Mouse (Mus musculus): ENCODE data around the gene Aprt. TPM values are rescaled to one million over a fixed set of nuclear protein-coding genes. Genes with fewer than 3 reads are reported as not detected.
"Not testable (repeated sequence)": the region's sequence is repeated elsewhere in the genome, so short reads cannot be mapped to it uniquely, and the experiment has no call there.

Aprt gene
- polyA plus RNA-seq, 1 experiment from 2014 or later = 291 TPM

DNA sequence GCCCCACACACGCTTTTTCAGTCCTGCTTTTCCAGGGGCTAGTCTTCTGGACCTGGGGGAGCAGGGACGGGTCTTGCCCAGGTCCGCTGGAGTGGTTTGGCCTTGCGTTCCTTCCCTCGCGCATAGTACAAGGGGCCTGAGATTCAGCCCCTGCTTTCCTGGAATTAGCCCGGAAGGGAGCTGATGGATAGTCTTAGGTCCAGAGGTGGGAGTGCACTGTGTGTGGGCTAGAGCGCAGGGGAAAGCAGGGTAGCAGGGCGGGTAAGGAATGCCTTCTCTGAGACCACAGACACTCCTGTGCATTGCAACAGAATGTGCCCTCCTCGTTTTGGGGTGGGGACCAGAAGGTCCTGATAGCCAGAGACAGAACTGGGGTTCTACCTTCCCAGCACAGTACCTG, 407 bp upstream of the Aprt start:
- H3K4me2 ChIP-seq (ENCODE audit: low read depth, low read length) = peak overlapping the region; percentile 74
- H3K27ac ChIP-seq (replicated peaks; ENCODE audit: low read depth, low read length) = peak overlapping the region; percentile 34
- H3K4me3 ChIP-seq (ENCODE audit: low read depth, low read length) = peak overlapping the region; percentile 64
- H3K27me3 ChIP-seq (replicated peaks; ENCODE audit: control insufficient read depth, insufficient read depth, low read length) = no peaks in the 10 kb centered on the region
- peaks cover 26% of the 10 kb centered on the region for H3K4me1 ChIP-seq (ENCODE audit: control insufficient read depth, insufficient read depth, low read length)
- peak overlapping the region; percentile 83; the same call in 1 of the 2 replicates for H3K9ac ChIP-seq (ENCODE audit: low read depth, low read length)
- DNase-seq (ENCODE audit: low spot score) = no peak
- peaks cover 25% of the 10 kb centered on the region for H3K36me3 ChIP-seq (ENCODE audit: control insufficient read depth, insufficient read depth, low read length)
- 48% methylated on average over 10 of the region's 10 CpGs for WGBS
- no peak for ATAC-seq (ENCODE audit: low read depth)
- H3K9me3 ChIP-seq (ENCODE audit: control insufficient read depth, low read length) = no peaks in the 10 kb centered on the region

DNA sequence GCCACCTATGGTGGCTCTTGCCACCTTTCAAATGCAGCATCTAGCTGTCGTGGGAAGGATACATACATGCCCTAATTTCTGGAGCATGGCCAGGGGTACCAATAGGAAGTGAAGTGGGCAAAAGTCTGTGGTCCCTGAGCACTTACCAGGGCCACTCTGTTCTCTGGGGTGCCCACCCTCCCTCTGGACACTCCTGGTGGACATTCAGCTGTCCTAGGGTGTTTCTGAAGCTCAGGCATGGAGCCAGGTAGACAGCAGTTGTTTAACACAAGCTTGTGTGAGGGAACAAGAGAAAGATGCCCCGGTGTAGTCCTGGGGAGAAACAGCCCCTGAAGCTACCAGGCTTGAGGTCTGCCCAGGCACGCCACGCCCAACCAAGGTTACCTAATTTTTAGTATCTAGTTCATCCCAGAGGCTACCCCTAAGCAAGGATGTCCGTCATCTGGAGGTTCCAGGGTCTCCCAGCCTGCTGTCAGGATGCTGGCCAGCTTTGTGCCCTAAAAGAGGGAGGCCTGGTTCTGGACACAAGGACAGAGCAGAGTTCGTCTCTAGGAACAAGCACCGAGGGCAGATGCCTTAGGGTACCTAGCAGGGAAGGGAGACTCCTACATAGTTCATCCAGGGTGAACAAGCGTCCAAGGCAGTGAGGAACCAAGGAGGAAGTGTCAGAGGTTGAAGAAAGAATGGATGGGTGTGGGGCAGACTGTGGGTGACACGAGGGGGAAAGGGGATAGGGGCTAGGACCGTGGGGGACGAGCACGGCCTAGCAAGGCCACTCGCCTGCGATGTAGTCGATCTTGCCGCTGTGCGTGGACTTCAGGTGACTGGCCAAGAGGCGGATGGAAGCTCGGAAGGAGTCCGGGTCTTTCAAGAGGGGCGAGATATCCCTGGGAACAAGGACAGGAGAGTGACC, 718 bp downstream of the Aprt start:
- Histone ChIP-seq H3K9me3 (ENCODE audit: control insufficient read depth, low read length) (no peaks in the 10 kb centered on the region), H3K36me3 (ENCODE audit: control insufficient read depth, insufficient read depth, low read length) (peaks cover 37% of the 10 kb centered on the region), H3K9ac (ENCODE audit: low read depth, low read length) (peak overlapping the region; percentile 83), H3K4me1 (ENCODE audit: control insufficient read depth, insufficient read depth, low read length) (peaks cover 26% of the 10 kb centered on the region), H3K4me2 (ENCODE audit: low read depth, low read length) (peak overlapping the region; percentile 74), H3K4me3 (ENCODE audit: low read depth, low read length) (peak overlapping the region; percentile 64), H3K27ac (replicated peaks; ENCODE audit: low read depth, low read length) (peak overlapping the region; percentile 36; the same call in 1 of the 2 replicates), H3K27me3 (replicated peaks; ENCODE audit: control insufficient read depth, insufficient read depth, low read length) (no peaks in the 10 kb centered on the region)
- peak; percentile 9 for ATAC-seq (ENCODE audit: low read depth)
- WGBS = 19% methylated on average over 16 of the region's 21 CpGs
- DNase-seq (ENCODE audit: low spot score) = no peak

DNA sequence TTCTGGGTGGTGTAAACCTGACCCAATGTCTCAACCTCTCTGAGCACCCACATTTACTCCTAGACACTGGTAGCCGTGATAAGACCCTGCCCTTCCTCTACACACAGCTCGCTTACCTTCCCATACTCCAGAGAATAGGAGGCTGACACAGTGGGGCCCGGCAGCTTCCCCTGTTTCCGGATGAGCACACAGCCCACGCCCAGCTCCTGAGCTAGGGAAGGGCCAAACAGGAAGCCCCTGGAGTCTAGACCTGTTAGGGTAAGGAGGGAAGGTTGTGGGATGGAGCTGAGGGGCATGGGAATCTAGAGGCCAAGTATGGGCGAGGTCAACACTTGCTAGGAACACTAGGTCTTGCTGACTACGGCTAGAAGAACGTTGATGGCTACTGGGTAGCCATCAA, 1.4 kb downstream of the Aprt start:
- peaks cover 26% of the 10 kb centered on the region for H3K4me1 ChIP-seq (ENCODE audit: control insufficient read depth, insufficient read depth, low read length)
- H3K4me3 ChIP-seq (ENCODE audit: low read depth, low read length) = peak overlapping the region; percentile 64
- WGBS = 70% methylated on average over 8 of the region's 8 CpGs
- ATAC-seq (ENCODE audit: low read depth) (no peak), DNase-seq (ENCODE audit: low spot score) (no peak)
- H3K27me3 ChIP-seq (replicated peaks; ENCODE audit: control insufficient read depth, insufficient read depth, low read length) = no peaks in the 10 kb centered on the region
- H3K4me2 ChIP-seq (ENCODE audit: low read depth, low read length) = peak overlapping the region; percentile 74
- H3K9ac ChIP-seq (ENCODE audit: low read depth, low read length) = peak overlapping the region; percentile 83; the same call in 1 of the 2 replicates
- H3K9me3 ChIP-seq (ENCODE audit: control insufficient read depth, low read length) = no peaks in the 10 kb centered on the region
- no peak overlapping the region for H3K27ac ChIP-seq (replicated peaks; ENCODE audit: low read depth, low read length)
- H3K36me3 ChIP-seq (ENCODE audit: control insufficient read depth, insufficient read depth, low read length) = peaks cover 44% of the 10 kb centered on the region

DNA sequence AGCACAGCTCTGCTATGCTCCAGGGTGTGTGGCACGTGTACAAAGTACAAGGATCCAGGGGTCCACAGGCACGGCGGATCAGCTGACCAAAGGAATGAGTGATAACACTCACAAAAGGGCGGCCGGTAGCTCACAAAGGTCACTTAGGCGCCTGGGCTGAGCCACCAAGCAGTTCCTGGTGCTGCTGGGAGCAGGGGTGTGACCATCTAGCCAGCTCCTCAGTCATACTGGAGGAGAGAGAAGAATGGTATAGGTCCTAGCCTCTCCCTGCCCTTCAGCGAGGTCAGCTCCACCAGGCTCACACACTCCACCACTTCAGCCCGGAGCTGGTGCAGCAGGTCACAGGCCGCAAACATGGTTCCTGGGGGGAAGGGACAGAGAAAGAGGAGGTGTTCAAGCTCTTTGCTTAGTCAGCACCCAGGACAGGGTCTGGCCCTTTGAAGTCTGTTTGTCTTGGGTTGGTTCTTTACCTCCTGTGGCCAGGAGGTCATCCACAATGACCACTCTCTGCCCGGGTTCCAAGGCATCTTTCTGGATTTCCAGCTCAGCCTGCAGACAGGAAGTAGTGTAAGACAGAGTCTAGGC, 1.9 kb downstream of the Aprt start:
- Histone ChIP-seq H3K4me3 (ENCODE audit: low read depth, low read length) (no peak overlapping the region), H3K4me1 (ENCODE audit: control insufficient read depth, insufficient read depth, low read length) (peaks cover 23% of the 10 kb centered on the region), H3K4me2 (ENCODE audit: low read depth, low read length) (peak overlapping the region; percentile 74; the same call in 1 of the 2 replicates), H3K27ac (replicated peaks; ENCODE audit: low read depth, low read length) (no peak overlapping the region), H3K9ac (ENCODE audit: low read depth, low read length) (no peak overlapping the region), H3K36me3 (ENCODE audit: control insufficient read depth, insufficient read depth, low read length) (peaks cover 49% of the 10 kb centered on the region), H3K27me3 (replicated peaks; ENCODE audit: control insufficient read depth, insufficient read depth, low read length) (no peaks in the 10 kb centered on the region), H3K9me3 (ENCODE audit: control insufficient read depth, low read length) (no peaks in the 10 kb centered on the region)
- ATAC-seq (ENCODE audit: low read depth) = no peak
- no peak for DNase-seq (ENCODE audit: low spot score)
- 55% methylated on average over 10 of the region's 10 CpGs for WGBS

DNA sequence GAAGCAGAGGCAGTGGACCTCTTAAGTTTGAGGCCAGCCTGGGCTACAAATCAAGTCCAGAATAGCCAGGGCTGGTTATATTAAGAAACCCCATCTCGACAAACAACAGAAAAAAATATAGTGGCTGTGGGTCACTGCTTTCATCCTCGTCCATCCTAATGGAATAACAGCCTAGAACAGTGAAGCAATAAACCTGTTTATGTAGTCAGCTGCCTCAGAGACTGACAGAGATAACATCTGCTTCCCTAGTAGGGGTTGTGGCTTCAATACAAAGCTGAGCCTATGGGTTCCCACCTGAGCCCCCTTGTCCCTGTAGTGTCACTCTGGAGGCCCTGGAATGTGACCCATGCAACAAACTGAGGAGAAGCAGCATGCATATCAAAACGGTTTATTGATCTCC, 2.4 kb downstream of the Aprt start:
- no peak overlapping the region for H3K9ac ChIP-seq (ENCODE audit: low read depth, low read length)
- no peak overlapping the region for H3K27ac ChIP-seq (replicated peaks; ENCODE audit: low read depth, low read length)
- H3K27me3 ChIP-seq (replicated peaks; ENCODE audit: control insufficient read depth, insufficient read depth, low read length) = no peaks in the 10 kb centered on the region
- no peak for ATAC-seq (ENCODE audit: low read depth)
- no peak for DNase-seq (ENCODE audit: low spot score)
- no peak overlapping the region for H3K4me2 ChIP-seq (ENCODE audit: low read depth, low read length)
- no peaks in the 10 kb centered on the region for H3K9me3 ChIP-seq (ENCODE audit: control insufficient read depth, low read length)
- H3K4me1 ChIP-seq (ENCODE audit: control insufficient read depth, insufficient read depth, low read length) = peaks cover 21% of the 10 kb centered on the region
- 61% methylated on average over 3 of the region's 3 CpGs for WGBS
- H3K36me3 ChIP-seq (ENCODE audit: control insufficient read depth, insufficient read depth, low read length) = peaks cover 54% of the 10 kb centered on the region
- no peak overlapping the region for H3K4me3 ChIP-seq (ENCODE audit: low read depth, low read length)

DNA sequence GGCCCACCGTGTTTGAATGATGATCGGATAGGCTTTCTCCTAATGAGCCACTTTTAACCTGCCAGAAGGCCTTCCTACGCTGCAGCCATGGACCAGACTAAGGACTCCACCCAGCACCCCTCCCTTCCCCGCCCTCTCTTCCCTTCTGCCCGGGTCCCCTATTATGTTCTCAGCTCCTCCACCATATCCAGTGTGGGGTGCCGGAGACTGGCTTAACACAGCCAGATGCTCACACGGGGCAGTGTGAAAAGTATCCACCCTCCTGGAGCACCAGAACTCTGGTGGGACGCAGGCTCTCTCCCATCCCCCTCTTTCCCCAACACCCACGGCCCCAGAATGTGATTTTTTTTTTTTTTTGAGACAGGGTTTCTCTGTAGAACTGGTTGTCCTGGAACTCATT, 3.1 kb downstream of the Aprt start:
- no peaks in the 10 kb centered on the region for H3K27me3 ChIP-seq (replicated peaks; ENCODE audit: control insufficient read depth, insufficient read depth, low read length)
- no peak overlapping the region for H3K27ac ChIP-seq (replicated peaks; ENCODE audit: low read depth, low read length)
- peaks cover 57% of the 10 kb centered on the region for H3K36me3 ChIP-seq (ENCODE audit: control insufficient read depth, insufficient read depth, low read length)
- peaks cover 25% of the 10 kb centered on the region for H3K4me1 ChIP-seq (ENCODE audit: control insufficient read depth, insufficient read depth, low read length)
- no peak for ATAC-seq (ENCODE audit: low read depth)
- no peak for DNase-seq (ENCODE audit: low spot score)
- H3K4me2 ChIP-seq (ENCODE audit: low read depth, low read length) = no peak overlapping the region
- no peaks in the 10 kb centered on the region for H3K9me3 ChIP-seq (ENCODE audit: control insufficient read depth, low read length)
- H3K9ac ChIP-seq (ENCODE audit: low read depth, low read length) = no peak overlapping the region
- no peak overlapping the region for H3K4me3 ChIP-seq (ENCODE audit: low read depth, low read length)
- 68% methylated on average over 9 of the region's 9 CpGs for WGBS

DNA sequence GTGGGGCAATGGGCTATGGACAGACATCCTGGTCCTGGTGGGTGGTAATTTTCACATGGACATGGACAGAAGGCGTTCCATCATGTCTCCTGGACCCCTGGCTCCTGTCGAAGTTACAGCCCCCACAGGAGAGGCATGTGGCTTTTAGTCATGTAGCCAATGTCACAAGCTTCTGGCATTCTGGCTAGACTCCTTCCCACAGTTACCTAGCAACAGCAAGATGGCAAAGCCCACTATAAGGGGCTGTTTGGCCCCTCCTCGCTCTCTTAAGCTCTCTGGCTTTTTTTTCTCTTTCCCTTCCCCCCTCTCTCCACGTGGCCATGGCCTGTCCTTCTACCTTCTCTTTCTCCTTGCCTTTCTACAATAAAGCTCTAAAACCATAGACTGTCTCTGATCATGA, 3.5 kb downstream of the Aprt start:
- WGBS = 50% methylated on average over 4 of the region's 4 CpGs
- H3K27ac ChIP-seq (replicated peaks; ENCODE audit: low read depth, low read length); ATAC-seq (ENCODE audit: low read depth); H3K27me3 ChIP-seq (replicated peaks; ENCODE audit: control insufficient read depth, insufficient read depth, low read length); DNase-seq (ENCODE audit: low spot score); H3K9ac ChIP-seq (ENCODE audit: low read depth, low read length); H3K4me2 ChIP-seq (ENCODE audit: low read depth, low read length); H3K4me3 ChIP-seq (ENCODE audit: low read depth, low read length); H3K9me3 ChIP-seq (ENCODE audit: control insufficient read depth, low read length): not testable (repeated sequence)
- H3K4me1 ChIP-seq (ENCODE audit: control insufficient read depth, insufficient read depth, low read length) = peaks cover 25% of the 10 kb centered on the region
- peaks cover 57% of the 10 kb centered on the region for H3K36me3 ChIP-seq (ENCODE audit: control insufficient read depth, insufficient read depth, low read length)

DNA sequence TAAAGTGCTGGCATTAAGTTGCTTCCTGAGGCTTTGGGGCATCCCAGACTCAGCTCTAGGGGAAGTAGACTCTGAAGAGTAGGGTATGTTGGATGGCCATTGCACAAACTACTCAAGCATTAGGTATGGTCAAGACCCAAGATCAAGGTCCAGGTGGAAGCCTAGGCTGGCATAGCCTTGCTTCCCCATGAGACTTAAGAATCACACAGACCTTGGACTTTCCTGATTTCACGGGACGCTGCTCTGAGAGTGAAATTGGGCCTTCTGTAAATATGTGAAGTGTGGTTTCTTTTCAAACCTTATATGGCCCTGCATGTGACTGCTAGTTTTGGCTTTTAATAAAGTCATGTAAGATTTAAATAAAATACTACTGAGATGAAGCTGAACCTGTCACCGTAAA, 4.0 kb downstream of the Aprt start:
- no peak overlapping the region for H3K9ac ChIP-seq (ENCODE audit: low read depth, low read length)
- WGBS = 89% methylated on average over 3 of the region's 3 CpGs
- no peak overlapping the region for H3K4me2 ChIP-seq (ENCODE audit: low read depth, low read length)
- peaks cover 25% of the 10 kb centered on the region for H3K4me1 ChIP-seq (ENCODE audit: control insufficient read depth, insufficient read depth, low read length)
- H3K9me3 ChIP-seq (ENCODE audit: control insufficient read depth, low read length) = no peaks in the 10 kb centered on the region
- H3K27ac ChIP-seq (replicated peaks; ENCODE audit: low read depth, low read length) = no peak overlapping the region
- H3K27me3 ChIP-seq (replicated peaks; ENCODE audit: control insufficient read depth, insufficient read depth, low read length) = no peaks in the 10 kb centered on the region
- peaks cover 57% of the 10 kb centered on the region for H3K36me3 ChIP-seq (ENCODE audit: control insufficient read depth, insufficient read depth, low read length)
- ATAC-seq (ENCODE audit: low read depth) = no peak
- H3K4me3 ChIP-seq (ENCODE audit: low read depth, low read length) = no peak overlapping the region
- no peak for DNase-seq (ENCODE audit: low spot score)
